Mouse (Mus musculus) spleen, adult 2 months (tissue): ENCODE measurements around the gene Kif22. TPM values are rescaled to one million over a fixed set of nuclear protein-coding genes. Genes with fewer than 3 reads are reported as not detected.
"Not testable (repeated sequence)": the region's sequence is repeated elsewhere in the genome, so short reads cannot be mapped to it uniquely, and the experiment has no call there.

Experiments used
- DNase-seq, 2 experiments: peaks; one replicate each; pipeline versions ENCODE4 v3.0.0 to v3.0.0-alpha.2; 2012 to 2021; ENCODE audit warnings: low spot score in 2 of 2, low read depth in 1 of 2
- H3K27ac ChIP-seq: fragments of 200-500 bp; 2 replicates; pipeline ENCODE4 v1.5.1; 2012; ENCODE audit warnings: low read length, inconsistent platforms; ENCODE audit not compliant: insufficient read depth
- H3K27me3 ChIP-seq: fragments of 200-500 bp; 2 replicates; pipeline ENCODE4 v1.6.1; 2012; ENCODE audit warnings: mild to moderate bottlenecking, moderate library complexity, low read length, inconsistent platforms; ENCODE audit not compliant: control insufficient read depth, insufficient read depth
- H3K36me3 ChIP-seq: fragments of 200-500 bp; 2 replicates; pipeline ENCODE4 v1.6.1; 2012; ENCODE audit warnings: mild to moderate bottlenecking, low read length, inconsistent platforms; ENCODE audit not compliant: control insufficient read depth, insufficient read depth
- H3K4me1 ChIP-seq: fragments of 200-500 bp; 2 replicates; pipeline ENCODE4 v1.6.1; 2011; ENCODE audit warnings: inconsistent platforms; ENCODE audit not compliant: control insufficient read depth, insufficient read depth, insufficient read length
- H3K4me3 ChIP-seq: fragments of 200-500 bp; 2 replicates; pipeline ENCODE4 v1.5.1; 2011; ENCODE audit warnings: mild to moderate bottlenecking, inconsistent platforms; ENCODE audit not compliant: insufficient read depth, insufficient read length; ENCODE audit errors: extremely low read depth
- CTCF ChIP-seq: fragments of 200-500 bp; IDR thresholded peaks from 2 replicates; pipeline ENCODE4 v1.5.1; 2011; ENCODE audit warnings: mild to moderate bottlenecking, inconsistent platforms; ENCODE audit not compliant: insufficient read depth, insufficient read length, insufficient replicate concordance; ENCODE audit errors: extremely low read depth
- POLR2A ChIP-seq: fragments of 200-500 bp; IDR thresholded peaks from 2 replicates; pipeline ENCODE4 v1.6.1; 2011; ENCODE audit warnings: low read depth, low read length, inconsistent platforms
- WGBS: fragments of 180-500 bp; shearing (Covaris S2); methylation state at CpG from one replicate; pipeline ENCODE4 v1.1.7; 2018; 5-methylcytosine and 5-hydroxymethylcytosine counted together
- polyA plus RNA-seq: library from polyadenylated mRNA; depleted of rRNA; stranded (reverse); fragments of >200 nt; gene quantifications from 2 replicates; pipeline ENCODE4 v1.2.3, GENCODE M21; 2012; rRNA removed

The Kif22 gene
- polyA plus RNA-seq: 6.3 and 8.2 TPM in 2 replicates

DNA sequence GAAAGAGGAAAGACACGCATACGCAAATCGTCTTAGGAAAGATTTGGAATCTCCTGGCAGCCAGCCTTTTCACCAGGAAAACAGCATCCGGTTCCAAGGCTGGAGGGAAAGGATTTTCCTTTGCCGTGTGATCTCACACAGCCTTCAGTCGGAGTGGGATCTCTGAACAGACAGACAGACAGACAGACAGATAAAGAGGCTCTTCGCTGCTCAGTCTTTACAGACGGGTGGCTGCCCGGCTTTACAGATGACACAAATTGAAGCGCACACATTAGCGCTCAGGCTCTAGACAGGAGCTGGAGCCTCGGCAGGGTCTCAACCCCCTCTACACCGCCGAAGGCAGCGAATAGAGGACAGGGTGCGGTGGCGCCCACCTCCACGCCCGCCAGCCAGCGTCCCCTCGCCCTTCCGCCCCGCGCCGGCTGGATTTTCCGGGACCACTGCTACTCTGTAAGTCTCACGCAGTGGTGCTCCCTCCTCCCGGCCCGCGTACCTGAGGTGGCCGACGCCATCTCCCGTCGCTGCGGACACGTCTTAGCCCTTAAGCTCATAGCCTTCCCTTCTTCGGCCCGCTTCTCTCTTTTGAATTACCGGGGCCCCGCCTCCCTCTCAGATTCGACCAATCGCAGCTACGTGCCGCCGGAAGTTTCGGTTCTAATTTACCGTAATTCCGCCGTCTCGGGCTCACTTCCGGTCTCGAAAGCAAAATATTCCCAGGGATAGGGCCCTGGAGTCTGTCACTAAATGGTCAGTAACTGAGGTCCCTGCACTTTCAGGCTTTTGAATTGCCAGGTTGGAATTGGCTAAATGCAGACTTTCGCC lies at the start of gene Kif22:
Gene Kif22, minus strand, starts transcription at position 621 of the 822 bp plus-strand sequence.
- DNase-seq: peak; percentile 69 to 87
- Histone ChIP-seq H3K36me3 (no peaks in the 10 kb centered on the region), H3K27me3 (no peaks in the 10 kb centered on the region), H3K4me3 (peak within 1 kb of the TSS; percentile 89), H3K27ac (peak within 1 kb of the TSS; percentile 13; the same call in 1 of the 2 replicates), H3K4me1 (peaks cover 8% of the 10 kb centered on the region; the same call in 1 of the 2 replicates)
- WGBS: under 1% methylated on average over 53 of the region's 53 CpGs
- TF ChIP-seq POLR2A (no peak), CTCF (no peak)

DNA sequence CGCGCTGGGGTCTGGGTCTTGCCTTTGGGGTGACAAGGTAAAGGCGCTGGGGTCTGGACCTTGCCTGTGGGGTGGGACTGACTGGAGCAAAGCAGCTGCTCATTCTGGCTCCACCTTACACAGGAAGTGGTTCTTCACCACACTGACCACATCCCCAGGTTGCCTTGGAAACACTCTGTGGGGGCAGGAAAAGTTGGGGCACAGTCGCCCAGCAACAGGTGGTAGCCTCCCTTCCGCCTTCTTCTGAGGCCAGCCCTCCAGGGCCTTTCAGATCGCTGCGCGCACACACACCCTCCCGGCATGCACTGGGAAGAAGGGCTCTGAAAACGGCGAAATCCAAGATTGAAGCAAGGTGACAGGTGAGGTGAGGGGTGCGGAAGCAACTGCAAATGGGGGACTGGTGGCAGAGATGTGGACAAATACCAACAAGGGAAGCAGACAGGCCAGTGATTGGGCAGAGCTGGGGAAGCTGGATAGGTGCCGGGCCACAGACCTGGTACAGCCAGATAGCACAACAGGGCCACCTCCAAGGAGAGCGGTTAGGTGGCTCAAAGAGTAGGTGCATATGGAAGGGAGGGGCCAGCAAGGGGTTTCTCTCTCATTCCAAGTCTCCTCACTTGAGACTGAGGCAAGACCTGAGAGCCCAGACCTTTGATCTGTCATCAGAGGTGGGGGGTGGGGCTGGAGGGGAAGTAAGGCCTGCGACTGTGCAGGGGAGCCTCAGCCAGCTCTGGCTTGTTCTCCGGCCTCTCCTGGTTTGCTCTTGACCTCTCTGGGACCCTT lies 49.0 kb upstream of the Kif22 start, which contains the start of gene AI467606:
Gene AI467606, plus strand, starts transcription at position 246 of the 783 bp plus-strand sequence.
- no peaks in the 10 kb centered on the region for H3K27me3 ChIP-seq
- peaks cover 17% of the 10 kb centered on the region for H3K36me3 ChIP-seq
- TF ChIP-seq CTCF: no peak
- TF ChIP-seq POLR2A: peak; percentile 94
- H3K4me1 ChIP-seq: peaks cover 18% of the 10 kb centered on the region
- peak within 1 kb of the TSS; percentile 99 for H3K27ac ChIP-seq
- peak; percentile 95 to 99 for DNase-seq
- peak within 1 kb of the TSS; percentile 83 for H3K4me3 ChIP-seq
- 3% methylated on average over 16 of the region's 16 CpGs for WGBS

DNA sequence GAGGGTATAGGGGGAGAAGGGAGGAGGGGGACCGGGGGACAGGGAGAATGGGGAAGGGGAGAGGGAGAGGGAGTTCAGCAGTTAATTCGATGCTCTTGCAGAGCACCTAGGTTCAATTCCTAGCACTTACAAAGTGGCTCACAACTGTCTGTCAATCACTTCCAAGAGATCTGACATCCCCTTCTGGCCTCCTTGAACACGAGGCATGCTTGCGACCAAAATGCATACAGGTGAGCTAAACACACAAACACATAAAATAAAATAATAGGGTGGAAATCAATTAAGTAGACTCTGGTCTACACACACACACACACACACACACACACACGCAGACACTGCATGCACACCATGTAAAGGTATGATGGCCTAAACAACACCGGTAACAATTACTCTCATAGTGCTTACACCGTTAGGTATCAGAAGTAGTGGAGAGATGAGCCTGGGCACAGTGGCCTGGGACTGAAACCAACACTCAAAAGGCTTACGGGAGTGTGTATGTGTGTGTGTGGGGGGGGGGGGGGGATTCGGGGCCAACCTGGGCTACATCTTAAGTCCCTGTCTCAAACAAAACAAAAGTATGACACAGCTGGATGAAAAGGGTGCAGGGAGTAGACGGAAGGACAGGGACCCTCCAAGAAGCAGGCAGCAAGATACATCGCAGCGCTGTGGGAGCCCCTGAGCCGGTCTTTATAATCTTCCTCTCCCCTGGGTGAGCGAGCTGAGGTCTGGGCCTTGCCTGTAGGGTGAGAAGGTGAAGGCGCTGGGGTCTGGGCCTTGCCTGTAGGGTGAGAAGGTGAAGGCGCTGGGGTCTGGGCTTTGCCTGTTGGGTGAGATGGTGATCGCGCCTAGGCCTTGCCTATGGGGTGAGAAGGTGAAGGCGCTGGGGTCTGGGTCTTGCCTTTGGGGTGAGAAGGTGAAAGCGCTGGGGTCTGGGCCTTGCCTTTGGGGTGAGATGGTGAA lies 48.2 kb upstream of the Kif22 start:
- DNase-seq: no peak
- Histone ChIP-seq H3K27me3 (no peaks in the 10 kb centered on the region), H3K4me1 (peaks cover 18% of the 10 kb centered on the region), H3K27ac (peak overlapping the region; percentile 99), H3K36me3 (peaks cover 17% of the 10 kb centered on the region), H3K4me3 (peak overlapping the region; percentile 56)
- no peak for TF ChIP-seq POLR2A
- TF ChIP-seq CTCF: no peak
- 18% methylated on average over 20 of the region's 20 CpGs for WGBS

DNA sequence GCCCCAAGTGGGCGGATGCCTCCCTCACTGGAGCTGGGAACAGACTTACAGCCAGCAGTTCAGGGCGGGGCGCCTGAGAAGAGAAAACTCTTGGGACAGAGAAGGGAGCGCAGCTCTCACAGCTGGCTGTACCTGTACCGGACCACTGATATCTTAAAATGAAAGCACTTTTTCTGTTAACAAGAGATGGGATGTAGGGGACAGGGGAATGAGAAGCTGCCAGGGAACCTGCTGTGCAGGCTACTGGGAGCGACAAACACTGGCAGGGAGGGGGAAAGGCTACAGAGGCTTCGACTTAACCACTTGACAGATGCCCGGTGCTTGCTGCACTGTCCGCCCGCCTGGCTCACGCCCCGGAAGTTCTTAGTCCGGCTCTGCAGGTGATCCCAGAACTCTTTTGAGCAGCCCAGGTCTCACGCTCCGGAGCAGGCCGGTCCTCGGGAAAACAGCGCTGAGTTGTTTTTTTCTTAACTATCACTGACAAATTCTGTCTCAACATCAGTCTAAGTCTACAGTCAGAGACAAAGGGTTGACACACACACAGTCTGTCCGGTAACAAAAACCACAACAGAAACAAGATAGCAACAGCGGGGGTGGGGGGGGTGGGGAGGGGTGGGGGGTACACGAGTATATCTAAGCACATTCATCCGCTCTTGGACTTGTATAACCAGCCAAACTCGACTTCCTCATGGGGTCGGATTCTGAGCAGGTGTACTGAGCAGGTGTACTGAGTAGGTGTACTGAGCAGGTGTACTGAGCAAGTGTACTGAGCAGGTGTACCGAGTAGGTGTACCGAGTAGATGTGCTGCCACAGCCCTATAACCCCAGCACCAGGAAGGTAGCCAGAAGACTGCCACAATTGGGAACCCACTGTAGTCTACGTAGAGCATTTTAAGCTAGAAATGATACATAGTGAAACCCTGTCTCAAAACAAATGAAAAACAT lies 46.9 kb upstream of the Kif22 start:
- DNase-seq: peak in 1 of 2 experiments; percentile 56
- Histone ChIP-seq H3K4me1 (peaks cover 18% of the 10 kb centered on the region), H3K36me3 (peaks cover 15% of the 10 kb centered on the region), H3K27me3 (no peaks in the 10 kb centered on the region), H3K4me3 (peak overlapping the region; percentile 34), H3K27ac (peak overlapping the region; percentile 94)
- TF ChIP-seq POLR2A (peak; percentile 20), CTCF (no peak)
- WGBS: 7% methylated on average over 27 of the region's 27 CpGs

DNA sequence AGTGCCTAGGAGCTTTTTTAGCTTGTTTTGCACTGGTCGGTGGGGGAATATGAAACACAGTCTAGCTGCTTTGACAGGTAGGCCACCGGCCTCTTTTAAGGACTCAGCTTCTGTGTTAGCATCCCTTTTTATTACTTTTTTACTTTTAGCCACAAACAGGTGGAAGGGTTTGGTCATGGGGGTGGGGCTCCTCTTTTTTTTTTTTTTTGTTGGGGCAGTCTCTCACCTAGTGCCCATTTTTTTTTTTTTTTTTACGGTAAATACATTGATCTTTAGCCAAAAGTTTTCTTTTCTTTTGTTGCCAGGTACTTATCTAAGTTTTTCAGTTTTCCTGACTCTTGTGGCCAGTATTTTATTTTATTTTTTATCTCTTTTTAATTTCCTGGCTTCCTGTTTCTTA lies 45.8 kb upstream of the Kif22 start:
- H3K4me1 ChIP-seq: peaks cover 13% of the 10 kb centered on the region
- DNase-seq: no peak
- H3K36me3 ChIP-seq: peaks cover 9% of the 10 kb centered on the region
- 0 out of 2 replicates have a peak overlapping the region, but pooled peaks have one; percentile 36 for H3K27ac ChIP-seq
- no peak overlapping the region for H3K4me3 ChIP-seq
- 46% methylated on average over 3 of the region's 3 CpGs for WGBS
- no peaks in the 10 kb centered on the region for H3K27me3 ChIP-seq
- TF ChIP-seq CTCF: no peak

DNA sequence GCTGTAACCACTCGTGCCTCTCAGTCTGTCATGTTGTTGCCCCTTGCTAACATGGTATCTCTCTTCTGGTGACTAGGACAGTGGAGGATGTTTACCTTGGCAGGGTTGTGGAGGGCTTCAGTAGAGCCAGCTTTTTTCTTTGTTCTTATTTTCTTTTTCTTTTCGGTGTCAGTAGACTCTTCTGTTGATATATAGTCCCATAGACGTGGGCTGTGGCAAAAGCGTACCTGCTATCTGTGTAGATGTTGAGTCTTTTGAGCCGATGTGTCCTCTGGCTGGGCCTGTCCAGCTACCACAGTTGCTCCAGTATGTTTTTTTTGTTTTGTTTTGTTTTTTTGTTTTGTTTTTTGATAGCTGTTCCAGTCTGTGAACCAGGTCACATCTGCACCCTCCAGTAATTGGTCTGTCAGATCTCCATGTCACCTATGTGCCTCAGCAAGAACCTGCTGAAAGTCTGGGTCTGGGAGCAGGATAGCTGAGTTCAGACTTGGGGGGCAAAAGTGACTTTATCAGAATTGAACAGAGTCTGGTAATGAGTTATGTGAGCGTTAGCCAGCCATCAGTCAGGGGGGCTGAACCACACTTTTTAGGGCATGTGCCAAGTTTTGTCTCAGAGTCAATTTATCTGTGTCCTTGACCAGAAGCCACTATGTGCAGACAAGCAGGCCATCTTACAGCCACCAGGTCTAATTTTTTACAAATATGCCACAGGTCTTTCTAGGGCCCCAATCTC lies 45.2 kb upstream of the Kif22 start, which contains the start of gene Zg16:
Gene Zg16, minus strand, starts transcription at position 51 of the 733 bp plus-strand sequence.
- H3K4me1 ChIP-seq: peaks cover 13% of the 10 kb centered on the region
- 74% methylated on average over 6 of the region's 6 CpGs for WGBS
- DNase-seq, H3K4me3 ChIP-seq, H3K36me3 ChIP-seq, H3K27me3 ChIP-seq: not testable (repeated sequence)
- peak within 1 kb of the TSS; percentile 37 for H3K27ac ChIP-seq

DNA sequence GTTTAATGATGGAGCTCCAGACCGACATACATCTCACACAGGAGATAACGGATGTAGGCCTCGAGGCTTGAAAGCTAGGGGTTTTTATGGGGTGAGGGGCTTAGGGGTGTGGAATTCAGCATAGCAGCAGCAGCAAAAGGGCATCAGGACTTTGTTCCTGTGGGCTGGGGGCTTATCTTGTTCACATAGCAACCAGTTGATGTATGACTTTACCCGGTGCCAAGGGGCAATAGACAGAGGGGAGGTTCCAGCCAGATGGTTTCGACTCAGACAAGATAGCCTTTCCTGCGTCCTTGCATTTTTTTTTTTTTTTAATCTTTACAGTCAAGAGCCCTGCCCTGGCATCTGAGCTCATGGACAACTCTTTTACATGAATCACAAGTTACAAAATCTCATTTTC lies 43.5 kb upstream of the Kif22 start:
- H3K36me3 ChIP-seq, DNase-seq, H3K4me3 ChIP-seq, H3K27ac ChIP-seq, H3K27me3 ChIP-seq: not testable (repeated sequence)
- WGBS: 79% methylated on average over 6 of the region's 6 CpGs
- H3K4me1 ChIP-seq: peaks cover 20% of the 10 kb centered on the region; the same call in 1 of the 2 replicates
